Mouse (Mus musculus): Measurements from ENCODE around the gene Acap2. TPM values are rescaled to one million over a fixed set of nuclear protein-coding genes. Genes with fewer than 3 reads are reported as not detected.

The Acap2 gene
- polyA plus RNA-seq, 1 experiment from 2014 or later, result 23.2 TPM

DNA sequence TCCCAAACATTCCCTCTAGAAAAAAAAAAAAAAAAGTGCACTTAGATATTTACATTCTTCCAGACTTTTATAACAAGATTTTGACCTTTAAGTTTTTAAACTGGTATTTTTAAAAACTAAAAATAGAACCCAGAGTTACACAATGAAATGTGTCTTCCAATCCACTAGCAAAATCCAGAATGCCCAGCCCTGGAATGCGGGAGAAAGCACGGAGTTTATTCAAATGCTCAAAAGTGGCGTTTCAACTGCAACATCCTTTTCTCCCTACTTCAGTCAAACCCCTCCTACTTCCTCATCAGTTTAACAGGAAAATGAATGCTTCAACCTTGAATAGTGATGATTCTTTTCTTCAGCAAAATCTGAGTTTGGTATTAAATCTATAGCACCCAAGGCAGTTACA lies 4.1 kb downstream of the Acap2 start:
- Histone ChIP-seq H3K9me3 (ENCODE audit: control insufficient read depth, low read length) (no peaks in the 10 kb centered on the region), H3K27ac (ENCODE audit: low read depth, low read length) (no peak overlapping the region), H3K4me1 (ENCODE audit: control insufficient read depth, insufficient read depth, low read length) (peaks cover 11% of the 10 kb centered on the region), H3K4me2 (no peak overlapping the region), H3K36me3 (ENCODE audit: control insufficient read depth, insufficient read depth, low read length) (no peaks in the 10 kb centered on the region), H3K9ac (ENCODE audit: low read length) (no peak overlapping the region), H3K4me3 (ENCODE audit: low read depth, low read length) (no peak overlapping the region), H3K27me3 (ENCODE audit: control insufficient read depth, insufficient read depth, low read length) (no peaks in the 10 kb centered on the region)
- 70% methylated on average over 3 of the region's 3 CpGs for WGBS
- DNase-seq (ENCODE audit: low spot score, missing footprints) (no peak), ATAC-seq (ENCODE audit: low FRiP score) (no peak)

DNA sequence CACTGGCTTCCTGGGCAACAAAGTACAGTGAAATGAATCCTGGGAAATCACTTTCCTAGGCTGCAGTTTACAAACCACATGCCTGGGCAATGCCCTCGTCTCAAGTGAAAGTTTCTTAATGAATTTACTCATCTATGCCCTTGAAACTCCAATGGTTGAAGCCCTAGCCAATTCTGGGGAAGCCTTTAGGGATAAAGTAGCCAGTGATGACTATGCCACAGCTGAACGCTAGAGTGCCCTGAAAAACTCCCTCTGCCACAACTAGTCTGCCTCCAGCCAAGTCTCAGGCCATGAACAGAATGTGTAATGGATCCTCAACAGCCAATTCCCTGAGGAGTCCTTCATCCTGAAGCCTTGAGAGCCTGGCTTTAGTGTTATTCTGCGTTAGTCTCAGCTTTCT lies 8.5 kb downstream of the Acap2 start:
- no peak for ATAC-seq (ENCODE audit: low FRiP score)
- Histone ChIP-seq H3K4me1 (ENCODE audit: control insufficient read depth, insufficient read depth, low read length) (0 out of 2 replicates have a peak, but pooled peaks cover 2% of the 10 kb centered on the region), H3K27ac (ENCODE audit: low read depth, low read length) (no peak overlapping the region), H3K9me3 (ENCODE audit: control insufficient read depth, low read length) (no peaks in the 10 kb centered on the region), H3K36me3 (ENCODE audit: control insufficient read depth, insufficient read depth, low read length) (no peaks in the 10 kb centered on the region), H3K9ac (ENCODE audit: low read length) (no peak overlapping the region), H3K27me3 (ENCODE audit: control insufficient read depth, insufficient read depth, low read length) (no peaks in the 10 kb centered on the region), H3K4me2 (no peak overlapping the region), H3K4me3 (ENCODE audit: low read depth, low read length) (no peak overlapping the region)
- DNase-seq (ENCODE audit: low spot score, missing footprints), result no peak
- 81% methylated on average over 3 of the region's 3 CpGs for WGBS

DNA sequence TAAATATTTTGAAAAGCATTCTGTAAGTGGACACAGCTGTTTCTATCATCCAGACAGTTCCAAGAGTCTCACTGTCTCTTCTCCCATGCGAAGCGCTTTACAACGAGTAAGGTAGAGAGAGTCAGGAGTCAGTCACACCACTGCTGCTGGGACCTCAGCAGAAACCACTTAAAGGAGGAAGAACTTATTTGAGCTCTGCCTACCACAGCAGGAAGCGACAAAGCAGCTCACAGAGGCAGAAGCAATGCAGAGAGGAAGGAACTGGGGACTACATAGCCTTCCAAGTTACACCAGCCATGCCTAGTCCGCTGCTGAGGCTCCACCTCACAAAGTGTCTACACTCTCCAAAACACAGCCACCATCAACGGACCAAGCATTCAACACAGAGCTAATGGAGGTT lies 9.2 kb downstream of the Acap2 start:
- WGBS, result 73% methylated on average over 6 of the region's 6 CpGs
- DNase-seq (ENCODE audit: low spot score, missing footprints), result no peak
- H3K9me3 ChIP-seq (ENCODE audit: control insufficient read depth, low read length), result no peaks in the 10 kb centered on the region
- H3K27me3 ChIP-seq (ENCODE audit: control insufficient read depth, insufficient read depth, low read length), result no peaks in the 10 kb centered on the region
- H3K9ac ChIP-seq (ENCODE audit: low read length), result no peak overlapping the region
- no peaks in the 10 kb centered on the region for H3K36me3 ChIP-seq (ENCODE audit: control insufficient read depth, insufficient read depth, low read length)
- no peak overlapping the region for H3K4me3 ChIP-seq (ENCODE audit: low read depth, low read length)
- no peak overlapping the region for H3K4me2 ChIP-seq
- H3K27ac ChIP-seq (ENCODE audit: low read depth, low read length), result no peak overlapping the region
- 0 out of 2 replicates have a peak, but pooled peaks cover 2% of the 10 kb centered on the region for H3K4me1 ChIP-seq (ENCODE audit: control insufficient read depth, insufficient read depth, low read length)
- ATAC-seq (ENCODE audit: low FRiP score), result no peak

DNA sequence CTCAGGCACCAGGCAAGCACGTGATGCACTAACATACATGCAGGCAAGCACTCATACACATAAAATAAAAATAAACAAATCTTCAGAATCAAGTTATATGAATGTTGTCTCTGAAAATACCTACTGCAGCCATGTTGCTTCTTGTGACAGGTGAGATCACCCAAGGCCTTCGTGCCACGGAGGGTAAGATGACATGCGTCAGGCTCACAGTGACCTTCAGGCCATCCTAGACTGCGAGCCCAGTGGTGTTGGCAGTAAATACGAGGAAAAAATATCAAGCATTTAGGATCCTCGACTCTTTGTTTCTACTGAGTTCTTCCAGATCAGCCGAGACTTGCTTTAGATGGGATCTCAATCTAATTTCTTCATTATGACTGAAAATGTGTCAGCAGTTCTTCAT lies 10.6 kb downstream of the Acap2 start:
- Histone ChIP-seq H3K36me3 (ENCODE audit: control insufficient read depth, insufficient read depth, low read length) (no peaks in the 10 kb centered on the region), H3K4me2 (no peak overlapping the region), H3K9ac (ENCODE audit: low read length) (no peak overlapping the region), H3K27me3 (ENCODE audit: control insufficient read depth, insufficient read depth, low read length) (no peaks in the 10 kb centered on the region), H3K4me3 (ENCODE audit: low read depth, low read length) (no peak overlapping the region), H3K27ac (ENCODE audit: low read depth, low read length) (no peak overlapping the region), H3K9me3 (ENCODE audit: control insufficient read depth, low read length) (no peaks in the 10 kb centered on the region), H3K4me1 (ENCODE audit: control insufficient read depth, insufficient read depth, low read length) (0 out of 2 replicates have a peak, but pooled peaks cover 2% of the 10 kb centered on the region)
- WGBS, result 95% methylated on average over 8 of the region's 8 CpGs
- ATAC-seq (ENCODE audit: low FRiP score), result no peak
- no peak for DNase-seq (ENCODE audit: low spot score, missing footprints)

DNA sequence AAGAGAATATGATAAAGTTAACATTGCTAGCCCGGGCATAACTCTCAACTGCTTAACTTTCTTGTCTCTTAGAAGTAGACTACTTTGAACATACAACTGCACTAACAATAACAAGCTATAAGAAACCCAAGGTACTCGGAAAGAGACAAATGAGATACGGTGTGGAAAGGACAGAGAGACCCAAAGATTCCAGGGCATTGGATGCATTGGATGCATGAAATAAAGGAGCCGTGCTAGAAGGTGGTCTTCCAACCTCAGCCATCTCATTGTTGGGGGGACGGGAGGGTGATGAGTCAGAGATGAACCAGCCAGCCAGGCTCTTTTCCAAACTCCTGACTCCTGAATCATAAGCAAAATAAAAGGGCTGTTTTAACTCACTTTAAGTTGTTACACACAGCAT lies 11.8 kb downstream of the Acap2 start:
- WGBS, result 87% methylated on average over 5 of the region's 5 CpGs
- H3K36me3 ChIP-seq (ENCODE audit: control insufficient read depth, insufficient read depth, low read length), result no peaks in the 10 kb centered on the region
- 0 out of 2 replicates have a peak, but pooled peaks cover 2% of the 10 kb centered on the region for H3K4me1 ChIP-seq (ENCODE audit: control insufficient read depth, insufficient read depth, low read length)

DNA sequence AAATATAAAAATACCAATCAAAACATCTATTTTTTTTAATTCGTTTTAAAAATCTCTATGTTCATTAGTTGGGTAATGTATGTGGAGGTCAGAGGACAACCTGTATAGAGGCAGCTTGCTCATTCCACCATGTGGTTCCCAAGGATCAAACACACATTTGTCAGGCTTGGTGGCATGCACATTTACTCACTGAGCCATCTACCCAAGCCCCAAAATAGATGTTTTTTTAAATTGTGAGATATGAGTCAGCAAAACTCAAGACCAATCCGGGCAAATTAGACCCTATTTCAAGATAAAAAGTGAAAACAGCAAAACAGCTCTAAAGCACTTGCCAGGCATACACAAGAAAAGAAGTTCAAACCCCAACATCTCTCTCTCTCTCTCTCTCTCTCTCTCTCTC lies 12.2 kb downstream of the Acap2 start:
- ATAC-seq (ENCODE audit: low FRiP score) (no peak), DNase-seq (ENCODE audit: low spot score, missing footprints) (no peak)
- Histone ChIP-seq H3K4me3 (ENCODE audit: low read depth, low read length) (no peak overlapping the region), H3K4me2 (no peak overlapping the region), H3K9me3 (ENCODE audit: control insufficient read depth, low read length) (no peaks in the 10 kb centered on the region), H3K4me1 (ENCODE audit: control insufficient read depth, insufficient read depth, low read length) (0 out of 2 replicates have a peak, but pooled peaks cover 2% of the 10 kb centered on the region), H3K27me3 (ENCODE audit: control insufficient read depth, insufficient read depth, low read length) (no peaks in the 10 kb centered on the region), H3K36me3 (ENCODE audit: control insufficient read depth, insufficient read depth, low read length) (no peaks in the 10 kb centered on the region), H3K27ac (ENCODE audit: low read depth, low read length) (no peak overlapping the region), H3K9ac (ENCODE audit: low read length) (no peak overlapping the region)
- WGBS, result 88% methylated on average over 2 of the region's 2 CpGs

More for the DNA sequence above, 11.8 kb downstream of the Acap2 start:
- no peak for DNase-seq (ENCODE audit: low spot score, missing footprints)
- Histone ChIP-seq H3K4me2 (no peak overlapping the region), H3K9ac (ENCODE audit: low read length) (no peak overlapping the region), H3K27ac (ENCODE audit: low read depth, low read length) (no peak overlapping the region), H3K27me3 (ENCODE audit: control insufficient read depth, insufficient read depth, low read length) (no peaks in the 10 kb centered on the region), H3K4me3 (ENCODE audit: low read depth, low read length) (no peak overlapping the region), H3K9me3 (ENCODE audit: control insufficient read depth, low read length) (no peaks in the 10 kb centered on the region)
- no peak for ATAC-seq (ENCODE audit: low FRiP score)

DNA sequence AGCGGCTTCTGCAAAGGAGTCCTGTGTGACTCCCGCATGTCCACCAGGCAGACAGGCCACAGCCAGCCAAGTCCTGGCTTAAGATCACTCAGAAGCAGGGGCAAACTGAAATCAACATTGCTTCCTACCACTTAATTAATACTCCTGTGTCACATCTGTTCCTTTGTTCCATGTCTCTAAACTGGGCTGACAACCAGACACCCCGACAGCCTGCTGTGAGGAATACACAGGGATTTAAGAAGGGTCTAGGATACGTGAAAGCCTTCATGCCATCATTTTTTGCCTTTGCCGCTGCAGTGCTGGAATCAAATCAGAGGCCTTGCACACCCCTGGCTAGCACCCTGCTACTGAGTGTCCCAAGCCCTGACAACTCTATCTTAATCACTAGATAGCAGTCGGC lies 12.8 kb downstream of the Acap2 start:
- ATAC-seq (ENCODE audit: low FRiP score) (no peak), DNase-seq (ENCODE audit: low spot score, missing footprints) (no peak)
- H3K27me3 ChIP-seq (ENCODE audit: control insufficient read depth, insufficient read depth, low read length), result no peaks in the 10 kb centered on the region
- WGBS, result 62% methylated on average over 6 of the region's 6 CpGs
- H3K4me3 ChIP-seq (ENCODE audit: low read depth, low read length), result no peak overlapping the region
- no peaks in the 10 kb centered on the region for H3K36me3 ChIP-seq (ENCODE audit: control insufficient read depth, insufficient read depth, low read length)
- 0 out of 2 replicates have a peak, but pooled peaks cover 2% of the 10 kb centered on the region for H3K4me1 ChIP-seq (ENCODE audit: control insufficient read depth, insufficient read depth, low read length)
- H3K4me2 ChIP-seq, result no peak overlapping the region
- no peak overlapping the region for H3K27ac ChIP-seq (ENCODE audit: low read depth, low read length)
- H3K9me3 ChIP-seq (ENCODE audit: control insufficient read depth, low read length), result no peaks in the 10 kb centered on the region
- no peak overlapping the region for H3K9ac ChIP-seq (ENCODE audit: low read length)

DNA sequence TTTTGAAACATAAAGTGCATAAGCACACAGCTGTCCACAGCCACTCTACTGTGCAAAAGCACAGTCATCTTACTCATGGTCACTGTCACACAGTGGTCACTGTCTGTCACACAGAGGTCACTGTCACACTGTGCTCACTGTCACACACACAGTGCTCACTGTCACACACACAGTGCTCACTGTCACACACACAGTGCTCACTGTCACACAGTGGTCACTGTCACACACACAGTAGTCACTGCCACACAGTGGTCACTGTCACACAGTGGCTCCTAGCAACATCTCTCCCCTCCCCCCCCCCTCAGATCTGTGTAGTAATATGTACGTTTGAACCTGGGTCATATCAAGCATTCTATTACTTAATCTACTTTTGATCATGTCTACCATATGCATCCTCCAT lies 13.9 kb downstream of the Acap2 start:
- ATAC-seq (ENCODE audit: low FRiP score) (no peak), DNase-seq (ENCODE audit: low spot score, missing footprints) (no peak)
- Histone ChIP-seq H3K4me3 (ENCODE audit: low read depth, low read length) (no peak overlapping the region), H3K9ac (ENCODE audit: low read length) (no peak overlapping the region), H3K4me2 (no peak overlapping the region), H3K36me3 (ENCODE audit: control insufficient read depth, insufficient read depth, low read length) (no peaks in the 10 kb centered on the region), H3K4me1 (ENCODE audit: control insufficient read depth, insufficient read depth, low read length) (0 out of 2 replicates have a peak, but pooled peaks cover 2% of the 10 kb centered on the region), H3K27ac (ENCODE audit: low read depth, low read length) (no peak overlapping the region), H3K9me3 (ENCODE audit: control insufficient read depth, low read length) (no peaks in the 10 kb centered on the region), H3K27me3 (ENCODE audit: control insufficient read depth, insufficient read depth, low read length) (no peaks in the 10 kb centered on the region)
- 84% methylated on average over 1 of the region's 1 CpGs for WGBS

DNA sequence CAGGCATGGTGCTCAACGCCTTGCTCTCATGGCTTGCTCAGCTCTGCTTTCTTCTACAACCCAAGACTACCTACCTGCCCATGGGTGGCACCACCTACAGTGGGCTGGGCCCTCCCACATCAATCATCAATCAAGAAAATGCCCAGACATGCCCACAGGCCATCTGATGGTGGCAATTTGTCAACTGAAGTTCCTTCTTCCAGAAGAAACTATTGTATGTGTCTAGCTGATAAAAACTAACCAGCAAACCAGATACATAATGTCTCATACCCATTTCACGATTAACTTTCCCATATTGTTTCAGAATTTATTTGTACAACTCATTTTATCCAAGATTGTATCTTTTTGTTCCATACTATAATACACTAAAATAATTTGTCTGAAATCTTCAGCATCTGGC lies 15.3 kb downstream of the Acap2 start:
- whole genome bisulfite sequencing, result 86% methylated on average over 2 of the region's 2 CpGs
- DNase-seq (ENCODE audit: low spot score, missing footprints), result no peak
- Histone ChIP-seq H3K9me3 (ENCODE audit: control insufficient read depth, low read length) (no peaks in the 10 kb centered on the region), H3K4me3 (ENCODE audit: low read depth, low read length) (no peak overlapping the region), H3K36me3 (ENCODE audit: control insufficient read depth, insufficient read depth, low read length) (no peaks in the 10 kb centered on the region), H3K4me2 (no peak overlapping the region), H3K27ac (ENCODE audit: low read depth, low read length) (no peak overlapping the region), H3K4me1 (ENCODE audit: control insufficient read depth, insufficient read depth, low read length) (0 out of 2 replicates have a peak, but pooled peaks cover 2% of the 10 kb centered on the region), H3K9ac (ENCODE audit: low read length) (no peak overlapping the region), H3K27me3 (ENCODE audit: control insufficient read depth, insufficient read depth, low read length) (no peaks in the 10 kb centered on the region)
- no peak for ATAC-seq (ENCODE audit: low FRiP score)

Measured in midbrain, embryonic 11.5 days (tissue).